ENCODE assay signal across 7 mouse cellular contexts in the genomic region with DNA sequence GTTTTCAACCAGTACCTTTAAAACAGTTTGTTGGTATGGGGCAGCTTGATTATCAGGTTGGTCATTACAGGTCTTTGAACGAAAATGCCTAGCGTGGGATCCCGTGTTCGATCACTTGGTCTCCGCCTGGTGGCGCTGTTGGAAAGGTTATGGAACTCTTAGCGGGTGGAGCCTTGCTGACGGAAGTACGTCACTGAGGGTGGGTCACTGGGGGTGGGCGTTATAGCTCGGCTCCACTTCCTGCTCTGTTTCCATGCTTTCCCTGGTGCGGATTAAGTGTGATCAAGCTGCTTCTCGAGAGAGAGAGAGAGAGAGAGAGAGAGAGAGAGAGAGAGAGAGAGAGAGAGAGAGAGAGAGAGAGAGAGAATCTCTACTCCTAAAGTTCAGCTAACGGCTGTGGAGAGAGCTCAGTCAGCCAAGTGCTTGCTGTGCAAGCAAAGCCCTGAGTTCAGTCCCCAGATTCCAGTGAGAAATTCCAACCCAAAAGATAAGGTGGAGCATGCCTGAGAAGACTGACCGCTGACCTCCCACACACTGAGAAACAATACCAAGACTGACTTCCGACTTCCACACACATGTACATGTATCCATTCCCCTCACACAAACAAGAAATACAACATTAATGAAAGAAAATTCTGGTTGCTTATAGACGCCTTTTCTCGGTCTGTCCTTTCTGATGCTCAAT. TPM values are rescaled to one million over a fixed set of nuclear protein-coding genes. Genes with fewer than 3 reads are reported as not detected.
DNase-seq lines count a peak whose midpoint lies in the region; ATAC-seq and TF ChIP-seq lines count a peak whose summit lies in the region.

No protein-coding gene starts in this region.

- TF ChIP-seq CTCF in spleen, adult 2 months (IDR thresholded peaks at IDR 0.05; ENCODE audit: extremely low read depth, insufficient read depth, insufficient read length, insufficient replicate concordance), result peak; percentile 95

- no peaks in the 10 kb centered on the region for H3K9me3 ChIP-seq in embryonic facial prominence, embryonic 12.5 days
- H3K9me3 ChIP-seq in limb, embryonic 12.5 days, result no peaks in the 10 kb centered on the region
- H3K9me3 ChIP-seq in midbrain, embryonic 15.5 days, result no peaks in the 10 kb centered on the region

- TF ChIP-seq POLR2A in spleen, adult 2 months (IDR thresholded peaks at IDR 0.05; ENCODE audit: low read depth, low read length), result no peak

- no peaks in the 10 kb centered on the region; the same call in 1 of the 2 replicates for H3K27me3 ChIP-seq in embryonic facial prominence, embryonic 12.5 days
- 0 out of 2 replicates have a peak, but pooled peaks cover 7% of the 10 kb centered on the region for H3K27me3 ChIP-seq in limb, embryonic 12.5 days
- H3K27me3 ChIP-seq in midbrain, embryonic 15.5 days (replicated peaks), result 0 out of 2 replicates have a peak, but pooled peaks cover 2% of the 10 kb centered on the region
- H3K27me3 ChIP-seq in spleen, adult 2 months (ENCODE audit: control insufficient read depth, insufficient read depth, low read length), result no peaks in the 10 kb centered on the region

- H3K9ac ChIP-seq in embryonic facial prominence, embryonic 12.5 days, result peak overlapping the region; percentile 47
- peak overlapping the region; percentile 42; the same call in 1 of the 2 replicates for H3K9ac ChIP-seq in limb, embryonic 12.5 days (replicated peaks)
- peak overlapping the region; percentile 27; the same call in 1 of the 2 replicates for H3K9ac ChIP-seq in midbrain, embryonic 15.5 days

- H3K36me3 ChIP-seq in embryonic facial prominence, embryonic 12.5 days, result no peaks in the 10 kb centered on the region
- H3K36me3 ChIP-seq in limb, embryonic 12.5 days, result no peaks in the 10 kb centered on the region
- H3K36me3 ChIP-seq in midbrain, embryonic 15.5 days (replicated peaks), result no peaks in the 10 kb centered on the region
- H3K36me3 ChIP-seq in spleen, adult 2 months (ENCODE audit: control insufficient read depth, insufficient read depth, low read length), result no peaks in the 10 kb centered on the region

- peak; percentile 95 for ATAC-seq in embryonic facial prominence, embryonic 12.5 days (ENCODE audit: insufficient number of reproducible peaks, insufficient read depth, low FRiP score, low TSS enrichment)
- ATAC-seq in limb, embryonic 12.5 days (ENCODE audit: insufficient number of reproducible peaks, insufficient read depth, low FRiP score, low TSS enrichment, low read depth), result peak; percentile 93
- ATAC-seq in midbrain, embryonic 15.5 days (replicated peaks), result peak; percentile 97

- DNase-seq in adrenal gland, postnatal 25 days, result peak; percentile 95
- peak; percentile 98 for DNase-seq in heart, adult 11 months
- DNase-seq in kidney, adult 18-20 months, result peak; percentile 90
- DNase-seq in spleen, adult 2 months (ENCODE audit: low read depth in 1 of 2, low spot score in 2 of 2), result peak; percentile 89 to 91

- H3K4me2 ChIP-seq in embryonic facial prominence, embryonic 12.5 days (replicated peaks), result peak overlapping the region; percentile 53
- peak overlapping the region; percentile 62 for H3K4me2 ChIP-seq in limb, embryonic 12.5 days
- H3K4me2 ChIP-seq in midbrain, embryonic 15.5 days, result peak overlapping the region; percentile 59

- H3K4me3 ChIP-seq in embryonic facial prominence, embryonic 12.5 days, result peak overlapping the region; percentile 33
- peak overlapping the region; percentile 37 for H3K4me3 ChIP-seq in limb, embryonic 12.5 days (replicated peaks)
- H3K4me3 ChIP-seq in midbrain, embryonic 15.5 days, result peak overlapping the region; percentile 31
- peak overlapping the region; percentile 52 for H3K4me3 ChIP-seq in spleen, adult 2 months (ENCODE audit: extremely low read depth, insufficient read depth, insufficient read length)

- peak overlapping the region; percentile 77 for H3K27ac ChIP-seq in embryonic facial prominence, embryonic 12.5 days
- H3K27ac ChIP-seq in limb, embryonic 12.5 days, result peak overlapping the region; percentile 82
- H3K27ac ChIP-seq in midbrain, embryonic 15.5 days, result peak overlapping the region; percentile 75
- peak overlapping the region; percentile 38; the same call in 1 of the 2 replicates for H3K27ac ChIP-seq in spleen, adult 2 months (ENCODE audit: insufficient read depth, low read length)

- 11% methylated on average over 18 of the region's 18 CpGs for WGBS in embryonic facial prominence, embryonic 12.5 days
- 12% methylated on average over 18 of the region's 18 CpGs for WGBS in limb, embryonic 12.5 days
- 12% methylated on average over 17 of the region's 18 CpGs for WGBS in midbrain, embryonic 15.5 days
- WGBS in spleen, adult 2 months, result 10% methylated on average over 17 of the region's 18 CpGs

- H3K4me1 ChIP-seq in embryonic facial prominence, embryonic 12.5 days, result 0 out of 2 replicates have a peak, but pooled peaks cover 5% of the 10 kb centered on the region
- H3K4me1 ChIP-seq in limb, embryonic 12.5 days (replicated peaks), result no peaks in the 10 kb centered on the region
- H3K4me1 ChIP-seq in midbrain, embryonic 15.5 days, result peaks cover 4% of the 10 kb centered on the region
- H3K4me1 ChIP-seq in spleen, adult 2 months (ENCODE audit: control insufficient read depth, insufficient read depth, insufficient read length), result no peaks in the 10 kb centered on the region

RNA-seq across cellular contexts. Expression of a gene that starts 8.6 kb away (rescaled TPM):
- 5.6 and 6.2 TPM in 2 replicates for total RNA-seq in adrenal gland, postnatal 25 days (2021)
- polyA plus RNA-seq in embryonic facial prominence, embryonic 12.5 days (2016; fragmentation: Nextera tagmentation; extraction: Ambion mirVana), result 0.11 and 0.18 TPM in 2 replicates
- 0.11 and 0.19 TPM in 2 replicates for polyA plus RNA-seq in limb, embryonic 12.5 days (2016; fragmentation: Nextera tagmentation; extraction: Ambion mirVana)
- 0.31 and 0.49 TPM in 2 replicates for polyA plus RNA-seq in midbrain, embryonic 15.5 days (2015; fragmentation: Nextera tagmentation; extraction: Ambion mirVana)
- 0.22 TPM in 2 replicates for polyA plus RNA-seq in spleen, adult 2 months (2012; rRNA removed)

RNA-seq across cellular contexts. Expression of a gene that starts 20.9 kb away (rescaled TPM):
- 126 and 172 TPM in 2 replicates for total RNA-seq in adrenal gland, postnatal 25 days (2021)
- 45.7 and 47.8 TPM in 2 replicates for polyA plus RNA-seq in embryonic facial prominence, embryonic 12.5 days (2016; fragmentation: Nextera tagmentation; extraction: Ambion mirVana)
- polyA plus RNA-seq in limb, embryonic 12.5 days (2016; fragmentation: Nextera tagmentation; extraction: Ambion mirVana), result 42.8 and 43.2 TPM in 2 replicates
- 56.1 and 62.6 TPM in 2 replicates for polyA plus RNA-seq in midbrain, embryonic 15.5 days (2015; fragmentation: Nextera tagmentation; extraction: Ambion mirVana)
- 22.2 and 33.6 TPM in 2 replicates for polyA plus RNA-seq in spleen, adult 2 months (2012; rRNA removed)

RNA-seq across cellular contexts. Expression of a gene that starts 40.7 kb away (rescaled TPM):
- total RNA-seq in adrenal gland, postnatal 25 days (2021), result 0.52 TPM in 1 of 2 replicates, not detected in the other
- polyA plus RNA-seq in embryonic facial prominence, embryonic 12.5 days (2016; fragmentation: Nextera tagmentation; extraction: Ambion mirVana), result 0.24 and 0.38 TPM in 2 replicates
- polyA plus RNA-seq in limb, embryonic 12.5 days (2016; fragmentation: Nextera tagmentation; extraction: Ambion mirVana), result 0.23 and 0.54 TPM in 2 replicates
- polyA plus RNA-seq in midbrain, embryonic 15.5 days (2015; fragmentation: Nextera tagmentation; extraction: Ambion mirVana), result 1.6 and 1.7 TPM in 2 replicates
- polyA plus RNA-seq in spleen, adult 2 months (2012; rRNA removed), result 0.01 TPM in 1 of 2 replicates, not detected in the other

RNA-seq across cellular contexts. Expression of a gene that starts 50.4 kb away (rescaled TPM):
- total RNA-seq in adrenal gland, postnatal 25 days (2021), result 2.1 and 5.9 TPM in 2 replicates
- polyA plus RNA-seq in embryonic facial prominence, embryonic 12.5 days (2016; fragmentation: Nextera tagmentation; extraction: Ambion mirVana), result 1.2 TPM in 2 replicates
- polyA plus RNA-seq in limb, embryonic 12.5 days (2016; fragmentation: Nextera tagmentation; extraction: Ambion mirVana), result 1.0 and 1.4 TPM in 2 replicates
- polyA plus RNA-seq in midbrain, embryonic 15.5 days (2015; fragmentation: Nextera tagmentation; extraction: Ambion mirVana), result 0.19 and 0.28 TPM in 2 replicates
- 210 and 232 TPM in 2 replicates for polyA plus RNA-seq in spleen, adult 2 months (2012; rRNA removed)

Comparison
In these comparisons a context has a peak if more than half of its experiments do, and no peak if none do; other contexts are left out.
1. Peak in every context shown above with its lines: DNase-seq, ATAC-seq, H3K4me3 ChIP-seq and H3K27ac ChIP-seq.